Mouse (Mus musculus) midbrain, embryonic 12.5 days (tissue): Measurements from ENCODE around the gene Rab43. TPM values are rescaled to one million over a fixed set of nuclear protein-coding genes. Genes with fewer than 3 reads are reported as not detected.

Experiments
- ATAC-seq: fragments of 200-750 bp; cut with Nextera tagmentation; 2 replicates; pipeline ENCODE4 v1.8.0; 2017; ENCODE audit warnings: low read depth, moderate TSS enrichment, moderate library complexity; ENCODE audit not compliant: low FRiP score
- H3K27ac ChIP-seq: fragments of 300-500 bp; sonication (generic); replicated peaks from 2 replicates; pipeline ENCODE4 v1.5.1; 2016; ENCODE audit warnings: mild to moderate bottlenecking
- H3K27me3 ChIP-seq: fragments of 300-500 bp; sonication (generic); 2 replicates; pipeline ENCODE4 v1.6.1; 2016; ENCODE audit warnings: mild to moderate bottlenecking
- H3K36me3 ChIP-seq: fragments of 300-500 bp; sonication (generic); 2 replicates; pipeline ENCODE4 v1.6.1; 2016
- H3K4me1 ChIP-seq: fragments of 300-500 bp; sonication (generic); 2 replicates; pipeline ENCODE4 v1.6.1; 2016
- H3K4me2 ChIP-seq: fragments of 300-500 bp; sonication (generic); replicated peaks from 2 replicates; pipeline ENCODE4 v1.6.1; 2016; ENCODE audit warnings: mild to moderate bottlenecking, moderate library complexity
- H3K4me3 ChIP-seq: fragments of 300-500 bp; sonication (generic); 2 replicates; pipeline ENCODE4 v1.5.1; 2016; ENCODE audit warnings: mild to moderate bottlenecking
- H3K9ac ChIP-seq: fragments of 300-500 bp; sonication (generic); replicated peaks from 2 replicates; pipeline ENCODE4 v1.6.1; 2016; ENCODE audit warnings: mild to moderate bottlenecking, moderate library complexity
- H3K9me3 ChIP-seq: fragments of 300-500 bp; sonication (generic); 2 replicates; pipeline ENCODE4 v1.6.1; 2016; ENCODE audit warnings: mild to moderate bottlenecking
- WGBS: fragments of 180-500 bp; shearing (Covaris S2); methylation state at CpG from one replicate; pipeline ENCODE4 v1.1.7; 2016; 5-methylcytosine and 5-hydroxymethylcytosine counted together
- polyA plus RNA-seq: library from polyadenylated mRNA; unstranded; fragments of >200 nt; fragmentation: Nextera tagmentation; extraction: Ambion mirVana; gene quantifications from 2 replicates; pipeline ENCODE4 v1.2.1, GENCODE M21; 2016

Rab43 gene
- polyA plus RNA-seq, 1 experiment from 2014 or later: 10.6 TPM

DNA sequence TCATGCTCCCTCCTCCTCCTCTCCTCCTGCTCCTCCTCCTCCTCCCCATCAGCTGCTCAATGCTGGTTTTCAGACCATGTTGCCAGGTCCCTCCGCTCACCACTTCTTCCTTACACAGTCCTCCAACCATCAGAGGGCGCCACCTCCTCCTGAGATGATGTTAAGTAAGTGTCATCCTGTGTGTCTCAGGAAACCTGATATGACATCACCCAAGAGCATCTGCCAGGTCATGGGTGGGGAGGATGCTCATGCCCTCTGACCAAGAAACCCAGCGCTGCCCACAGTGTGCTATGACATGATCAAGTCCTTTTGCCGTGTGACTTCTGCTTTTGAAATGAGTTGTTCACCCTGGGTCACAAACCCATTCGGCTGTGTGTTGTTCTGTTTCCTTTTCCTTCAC, 69.2 kb downstream of the Rab43 start:
- Histone ChIP-seq H3K4me1 (peaks cover 11% of the 10 kb centered on the region), H3K4me3 (no peak overlapping the region), H3K36me3 (no peaks in the 10 kb centered on the region), H3K27me3 (peaks cover 15% of the 10 kb centered on the region), H3K4me2 (no peak overlapping the region), H3K9ac (no peak overlapping the region), H3K27ac (no peak overlapping the region), H3K9me3 (no peaks in the 10 kb centered on the region)
- WGBS: 73% methylated on average over 5 of the region's 5 CpGs
- no peak for ATAC-seq

DNA sequence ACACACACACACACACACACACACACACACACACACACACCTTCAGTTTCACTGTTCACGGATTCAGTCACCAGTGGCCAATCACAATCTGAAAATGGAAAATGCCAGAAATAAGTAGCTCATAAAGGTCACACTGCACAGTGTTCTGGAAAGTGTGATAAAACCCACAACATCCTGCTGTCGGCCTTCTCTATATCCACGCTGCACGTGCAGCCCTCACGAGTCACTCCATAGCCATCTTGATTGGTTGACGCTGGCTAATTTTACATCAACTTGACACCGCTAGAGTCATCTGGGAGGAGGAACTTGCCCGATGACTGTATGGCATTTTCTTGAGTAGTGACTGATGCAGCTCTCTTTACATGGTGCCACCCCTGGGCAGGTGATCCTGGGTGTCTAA, 70.0 kb downstream of the Rab43 start:
- H3K27ac ChIP-seq: no peak overlapping the region
- H3K4me1 ChIP-seq: peaks cover 14% of the 10 kb centered on the region
- ATAC-seq: no peak
- peaks cover 15% of the 10 kb centered on the region for H3K27me3 ChIP-seq
- H3K9me3 ChIP-seq: no peaks in the 10 kb centered on the region
- no peak overlapping the region for H3K4me3 ChIP-seq
- H3K36me3 ChIP-seq: no peaks in the 10 kb centered on the region
- H3K9ac ChIP-seq: no peak overlapping the region
- no peak overlapping the region for H3K4me2 ChIP-seq
- 96% methylated on average over 8 of the region's 8 CpGs for WGBS

DNA sequence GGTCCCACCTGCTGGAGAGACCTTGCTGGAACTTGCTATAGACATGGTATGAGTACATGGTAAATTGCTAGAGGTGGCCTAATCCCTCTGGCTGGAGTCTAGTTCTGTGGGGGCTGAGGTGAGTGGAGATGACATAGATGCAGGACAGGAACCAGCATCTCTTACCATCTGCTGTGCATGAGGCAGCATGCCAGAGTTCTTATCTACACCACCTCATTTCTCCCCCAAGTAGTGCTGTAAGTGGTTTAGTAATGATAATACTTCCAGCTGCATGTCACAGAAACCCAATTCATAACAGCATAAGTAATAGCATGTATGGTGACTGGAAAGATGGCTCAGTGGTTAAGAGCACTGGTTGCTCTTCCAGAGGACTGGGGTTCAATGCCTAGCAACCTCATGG, 71.5 kb downstream of the Rab43 start:
- peaks cover 25% of the 10 kb centered on the region for H3K27me3 ChIP-seq
- H3K36me3 ChIP-seq: no peaks in the 10 kb centered on the region
- no peak overlapping the region for H3K27ac ChIP-seq
- peaks cover 14% of the 10 kb centered on the region for H3K4me1 ChIP-seq
- no peak overlapping the region for H3K9ac ChIP-seq
- H3K4me3 ChIP-seq: no peak overlapping the region
- H3K9me3 ChIP-seq: no peaks in the 10 kb centered on the region
- H3K4me2 ChIP-seq: no peak overlapping the region
- no peak for ATAC-seq

DNA sequence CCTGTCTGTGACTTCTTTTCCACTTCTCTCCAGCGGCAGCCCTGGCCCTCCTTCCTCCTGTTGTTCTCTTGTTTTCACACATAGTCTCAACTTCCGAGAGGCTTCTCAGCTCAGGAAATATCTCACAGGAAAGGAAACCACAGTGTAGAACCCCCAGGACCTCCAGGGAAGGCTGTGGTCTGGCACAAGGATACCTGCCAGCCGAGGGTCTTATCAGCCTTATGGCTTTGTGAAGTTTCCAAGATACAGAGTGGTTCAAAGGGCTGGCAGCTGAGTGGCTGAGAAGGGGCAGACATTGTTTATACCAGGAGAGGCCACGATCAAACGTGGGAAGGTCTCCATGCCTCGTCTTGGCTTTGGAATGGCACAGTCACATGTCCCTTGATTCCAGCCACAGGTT, 72.1 kb downstream of the Rab43 start:
- WGBS: 66% methylated on average over 6 of the region's 6 CpGs
- no peak overlapping the region for H3K4me3 ChIP-seq
- H3K9ac ChIP-seq: no peak overlapping the region
- H3K27ac ChIP-seq: no peak overlapping the region
- H3K4me1 ChIP-seq: peaks cover 14% of the 10 kb centered on the region
- ATAC-seq: no peak
- no peaks in the 10 kb centered on the region for H3K9me3 ChIP-seq
- H3K4me2 ChIP-seq: no peak overlapping the region
- no peaks in the 10 kb centered on the region for H3K36me3 ChIP-seq
- peaks cover 31% of the 10 kb centered on the region for H3K27me3 ChIP-seq

Other genes with a start within 250 kb of the Rab43 start
- 3.0 and 3.4 TPM in 2 replicates for gene Prokr1, start 221.4 kb downstream of the Rab43 start, polyA plus RNA-seq
- 10.1 and 10.2 TPM in 2 replicates for gene Aplf, start 140.0 kb downstream of the Rab43 start, polyA plus RNA-seq
- 4.4 and 4.7 TPM in 2 replicates for gene Efcc1, start 81.3 kb downstream of the Rab43 start, polyA plus RNA-seq
- gene Gp9, start 34.1 kb downstream of the Rab43 start, polyA plus RNA-seq: 1.4 and 1.7 TPM in 2 replicates
- 2.3 and 2.8 TPM in 2 replicates for gene Gm45140, start 23.6 kb upstream of the Rab43 start, polyA plus RNA-seq
- 52.5 and 54.2 TPM in 2 replicates for gene Isy1, start 26.6 kb upstream of the Rab43 start, polyA plus RNA-seq
- 905 and 949 TPM in 2 replicates for gene Cnbp, start 38.9 kb upstream of the Rab43 start, polyA plus RNA-seq
- 155 TPM in 2 replicates for gene Copg1, start 75.7 kb upstream of the Rab43 start, polyA plus RNA-seq
- gene Hmces, start 101.8 kb upstream of the Rab43 start, polyA plus RNA-seq: 37.2 and 42.1 TPM in 2 replicates
- 81.7 and 87.7 TPM in 2 replicates for gene H1fx, start 169.5 kb upstream of the Rab43 start, polyA plus RNA-seq
- 209 and 214 TPM in 2 replicates for gene Rab7, start 233.1 kb upstream of the Rab43 start, polyA plus RNA-seq